Mouse (Mus musculus): ENCODE measurements around the gene Olfr878. TPM values are rescaled to one million over a fixed set of nuclear protein-coding genes. Genes with fewer than 3 reads are reported as not detected.

Olfr878 gene
- total RNA-seq (2014; fragmentation: Nextera tagmentation) (not detected in 2 replicates), total RNA-seq (2017) (0.17 TPM in 1 of 2 replicates, not detected in the other), polyA plus RNA-seq (2012) (not detected in 2 replicates)

DNA sequence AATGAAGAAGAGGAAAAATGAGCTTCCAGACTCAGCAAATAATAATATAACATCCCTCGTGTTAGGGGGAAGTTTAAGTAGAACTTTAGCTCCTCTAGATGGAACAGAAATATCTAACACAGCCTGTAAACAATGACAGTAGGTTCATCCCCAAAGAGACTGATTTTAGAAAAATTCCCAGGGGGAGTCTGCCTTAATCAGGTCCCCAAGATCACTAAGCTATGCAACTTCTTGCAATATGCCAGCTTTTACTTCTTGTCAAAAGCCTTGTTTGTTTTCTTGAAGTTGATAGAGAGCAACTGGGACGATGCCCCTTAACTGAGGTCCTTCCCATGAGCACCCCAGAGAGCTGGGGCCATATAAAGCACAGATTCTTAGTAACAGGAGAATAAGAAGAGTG is at the start of gene Olfr878:
Gene Olfr878, plus strand, starts transcription at position 301 of the 400 bp plus-strand sequence.
- Histone ChIP-seq H3K27me3 (ENCODE audit: insufficient read depth, low read length) (no peaks in the 10 kb centered on the region), H3K9me3 (replicated peaks) (no peaks in the 10 kb centered on the region), H3K4me1 (ENCODE audit: insufficient read depth, low read depth, low read length) (no peaks in the 10 kb centered on the region), H3K36me3 (replicated peaks) (no peaks in the 10 kb centered on the region), H3K4me3 (ENCODE audit: low read depth, low read length) (no peak within 1 kb of the TSS)
- no peak for DNase-seq (ENCODE audit: low spot score)
- ATAC-seq (ENCODE audit: extremely low read depth, insufficient number of reproducible peaks, low FRiP score, poor library complexity, severe bottlenecking) = no peak
- no peak for TF ChIP-seq GATA1 (IDR thresholded peaks at IDR 0.05; ENCODE audit: borderline replicate concordance, low read length)
- TF ChIP-seq POLR2AphosphoS5 (IDR thresholded peaks at IDR 0.05; ENCODE audit: insufficient replicate concordance, low read depth, low read length) = no peak
- no peak for TF ChIP-seq GATA2 (IDR thresholded peaks at IDR 0.05; ENCODE audit: borderline replicate concordance, low read depth, low read length)
- TF ChIP-seq TAL1 (conservative IDR thresholded peaks at IDR 0.05; ENCODE audit: low read depth, low read length) = no peak
- TF ChIP-seq CTCF (IDR thresholded peaks at IDR 0.05; ENCODE audit: low read depth, low read length) = no peak

DNA sequence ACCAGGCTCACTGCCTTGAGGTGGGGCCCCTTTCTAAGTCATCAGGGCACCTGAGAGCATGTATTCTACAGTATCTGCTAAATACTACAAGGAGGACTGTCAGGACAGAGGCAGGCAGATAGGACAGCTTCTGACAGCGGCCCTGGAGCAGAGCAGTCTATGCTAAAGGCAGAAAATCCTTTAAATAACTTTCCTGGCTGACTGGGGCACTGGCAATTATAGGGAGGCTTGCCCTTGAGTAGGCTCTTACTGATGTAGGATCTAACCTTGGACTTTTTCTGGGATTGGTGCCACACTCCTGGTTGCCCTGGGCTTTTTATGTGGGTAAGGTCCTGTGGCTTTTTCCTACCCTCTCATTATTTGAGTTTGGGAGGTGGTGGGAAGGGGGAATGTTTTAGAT is 47.4 kb upstream of the Olfr878 start:
- TF ChIP-seq GATA1 (IDR thresholded peaks at IDR 0.05; ENCODE audit: borderline replicate concordance, low read length) = no peak
- TF ChIP-seq GATA2 (IDR thresholded peaks at IDR 0.05; ENCODE audit: borderline replicate concordance, low read depth, low read length) = no peak
- no peak for TF ChIP-seq CTCF (IDR thresholded peaks at IDR 0.05; ENCODE audit: low read depth, low read length)
- TF ChIP-seq POLR2AphosphoS5 (IDR thresholded peaks at IDR 0.05; ENCODE audit: insufficient replicate concordance, low read depth, low read length) = no peak
- no peak for TF ChIP-seq TAL1 (conservative IDR thresholded peaks at IDR 0.05; ENCODE audit: low read depth, low read length)
- Histone ChIP-seq H3K27me3 (ENCODE audit: insufficient read depth, low read length) (no peaks in the 10 kb centered on the region), H3K4me1 (ENCODE audit: insufficient read depth, low read depth, low read length) (no peaks in the 10 kb centered on the region), H3K9me3 (replicated peaks) (no peaks in the 10 kb centered on the region), H3K4me3 (ENCODE audit: low read depth, low read length) (no peak overlapping the region), H3K36me3 (replicated peaks) (no peaks in the 10 kb centered on the region)
- ATAC-seq (ENCODE audit: extremely low read depth, insufficient number of reproducible peaks, low FRiP score, poor library complexity, severe bottlenecking) (no peak), DNase-seq (ENCODE audit: low spot score) (no peak)

- DNase-seq (ENCODE audit: low spot score) = no peak
- Histone ChIP-seq H3K36me3 (replicated peaks) (no peaks in the 10 kb centered on the region), H3K9me3 (replicated peaks) (no peaks in the 10 kb centered on the region), H3K4me1 (ENCODE audit: insufficient read depth, low read depth, low read length) (no peaks in the 10 kb centered on the region), H3K4me3 (ENCODE audit: low read depth, low read length) (no peak overlapping the region), H3K27me3 (ENCODE audit: insufficient read depth, low read length) (no peaks in the 10 kb centered on the region)
- no peak for ATAC-seq (ENCODE audit: extremely low read depth, insufficient number of reproducible peaks, low FRiP score, poor library complexity, severe bottlenecking)
- TF ChIP-seq TAL1 (conservative IDR thresholded peaks at IDR 0.05; ENCODE audit: low read depth, low read length) (no peak), GATA1 (IDR thresholded peaks at IDR 0.05; ENCODE audit: borderline replicate concordance, low read length) (no peak), POLR2AphosphoS5 (IDR thresholded peaks at IDR 0.05; ENCODE audit: insufficient replicate concordance, low read depth, low read length) (no peak)
Observed at GRCm38 (mm10) chr9:37871097-37871496, 46.5 kb upstream of the Olfr878 start.

DNA sequence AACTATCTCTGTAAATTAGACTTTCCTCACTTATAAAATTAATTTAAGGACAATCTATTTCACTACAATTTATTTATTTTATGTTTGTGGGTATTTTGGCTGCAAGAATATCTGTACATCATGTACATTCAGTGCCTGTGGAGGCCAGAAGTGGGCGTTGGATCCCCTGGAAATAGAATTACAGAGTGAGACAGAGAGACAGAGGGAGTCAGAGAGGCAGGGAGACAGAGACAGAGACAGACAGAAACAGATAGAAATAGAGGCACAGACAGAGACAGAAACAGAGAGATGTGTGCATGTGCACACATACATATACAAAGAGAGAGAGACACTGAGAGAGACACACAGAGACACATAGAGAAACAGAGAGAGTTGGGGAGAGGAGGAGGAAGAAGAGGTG is 46.1 kb upstream of the Olfr878 start:
- H3K36me3 ChIP-seq (replicated peaks) = no peaks in the 10 kb centered on the region
- TF ChIP-seq POLR2AphosphoS5 (IDR thresholded peaks at IDR 0.05; ENCODE audit: insufficient replicate concordance, low read depth, low read length) = no peak
- TF ChIP-seq CTCF (IDR thresholded peaks at IDR 0.05; ENCODE audit: low read depth, low read length) = no peak
- no peak for TF ChIP-seq GATA1 (IDR thresholded peaks at IDR 0.05; ENCODE audit: borderline replicate concordance, low read length)
- TF ChIP-seq TAL1 (conservative IDR thresholded peaks at IDR 0.05; ENCODE audit: low read depth, low read length) = no peak
- TF ChIP-seq GATA2 (IDR thresholded peaks at IDR 0.05; ENCODE audit: borderline replicate concordance, low read depth, low read length) = no peak
- no peaks in the 10 kb centered on the region for H3K27me3 ChIP-seq (ENCODE audit: insufficient read depth, low read length)
- no peak for DNase-seq (ENCODE audit: low spot score)
- H3K4me1 ChIP-seq (ENCODE audit: insufficient read depth, low read depth, low read length) = no peaks in the 10 kb centered on the region
- no peaks in the 10 kb centered on the region for H3K9me3 ChIP-seq (replicated peaks)
- H3K4me3 ChIP-seq (ENCODE audit: low read depth, low read length) = no peak overlapping the region
- no peak for ATAC-seq (ENCODE audit: extremely low read depth, insufficient number of reproducible peaks, low FRiP score, poor library complexity, severe bottlenecking)

DNA sequence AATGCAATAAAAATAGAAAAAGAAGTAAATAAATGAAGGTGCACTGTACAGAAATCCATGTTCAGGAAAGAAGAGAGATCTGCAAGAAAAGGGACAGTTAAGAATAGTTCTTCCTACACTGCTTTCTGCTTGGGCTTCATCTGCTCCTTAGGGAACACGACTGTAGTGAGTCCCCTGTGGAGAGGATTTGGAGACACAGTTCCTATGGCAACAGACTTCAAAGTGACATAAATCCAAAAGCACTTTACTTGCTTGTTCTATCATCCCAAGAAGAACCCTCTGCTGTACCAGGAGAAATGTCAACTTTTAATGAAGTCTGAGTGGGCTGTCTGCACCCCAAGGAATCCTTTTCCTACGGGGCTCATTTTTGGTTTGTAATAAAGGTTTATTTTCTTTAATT is 26.7 kb upstream of the Olfr878 start:
- DNase-seq (ENCODE audit: low spot score) = no peak
- Histone ChIP-seq H3K4me3 (ENCODE audit: low read depth, low read length) (no peak overlapping the region), H3K27me3 (ENCODE audit: insufficient read depth, low read length) (no peaks in the 10 kb centered on the region), H3K36me3 (replicated peaks) (no peaks in the 10 kb centered on the region), H3K4me1 (ENCODE audit: insufficient read depth, low read depth, low read length) (no peaks in the 10 kb centered on the region), H3K9me3 (replicated peaks) (no peaks in the 10 kb centered on the region)
- no peak for TF ChIP-seq POLR2AphosphoS5 (IDR thresholded peaks at IDR 0.05; ENCODE audit: insufficient replicate concordance, low read depth, low read length)
- TF ChIP-seq TAL1 (conservative IDR thresholded peaks at IDR 0.05; ENCODE audit: low read depth, low read length) = no peak
- TF ChIP-seq CTCF (IDR thresholded peaks at IDR 0.05; ENCODE audit: low read depth, low read length) = no peak
- TF ChIP-seq GATA2 (IDR thresholded peaks at IDR 0.05; ENCODE audit: borderline replicate concordance, low read depth, low read length) = no peak
- TF ChIP-seq GATA1 (IDR thresholded peaks at IDR 0.05; ENCODE audit: borderline replicate concordance, low read length) = no peak
- ATAC-seq (ENCODE audit: extremely low read depth, insufficient number of reproducible peaks, low FRiP score, poor library complexity, severe bottlenecking) = no peak

- no peak for TF ChIP-seq GATA2 (IDR thresholded peaks at IDR 0.05; ENCODE audit: borderline replicate concordance, low read depth, low read length)
- no peak for TF ChIP-seq CTCF (IDR thresholded peaks at IDR 0.05; ENCODE audit: low read depth, low read length)
- no peak for TF ChIP-seq TAL1 (conservative IDR thresholded peaks at IDR 0.05; ENCODE audit: low read depth, low read length)
- no peak for TF ChIP-seq POLR2AphosphoS5 (IDR thresholded peaks at IDR 0.05; ENCODE audit: insufficient replicate concordance, low read depth, low read length)
- TF ChIP-seq GATA1 (IDR thresholded peaks at IDR 0.05; ENCODE audit: borderline replicate concordance, low read length) = no peak
- H3K9me3 ChIP-seq (replicated peaks) = no peaks in the 10 kb centered on the region
- H3K4me1 ChIP-seq (ENCODE audit: insufficient read depth, low read depth, low read length) = no peaks in the 10 kb centered on the region
- H3K4me3 ChIP-seq (ENCODE audit: low read depth, low read length) = no peak within 1 kb of the TSS
- ATAC-seq (ENCODE audit: extremely low read depth, insufficient number of reproducible peaks, low FRiP score, poor library complexity, severe bottlenecking) (no peak), DNase-seq (ENCODE audit: low spot score) (no peak)
- no peaks in the 10 kb centered on the region for H3K36me3 ChIP-seq (replicated peaks)
- H3K27me3 ChIP-seq (ENCODE audit: insufficient read depth, low read length) = no peaks in the 10 kb centered on the region
Observed at GRCm38 (mm10) chr9:37896661-37897060, 21.0 kb upstream of the Olfr878 start, which contains the start of gene Olfr145. Gene Olfr145, plus strand, starts transcription at chr9:37896724.

Measured in G1E (cell line).